Mouse (Mus musculus): ENCODE results near the gene Npvf. TPM values are rescaled to one million over a fixed set of nuclear protein-coding genes. Genes with fewer than 3 reads are reported as not detected.

Npvf gene
- polyA plus RNA-seq (2017; shearing (Covaris generic)), result not detected

GRCm38 (mm10) chr6:50654356-50654755 lies at the start of gene Npvf:
Npvf (minus strand) TSS chr6:50654439.

Other genes with a start within 250 kb of the Npvf start
- gene Osbpl3, start 198.2 kb downstream of the Npvf start, polyA plus RNA-seq (2017; shearing (Covaris generic)), result 87.7 TPM
- gene Cycs, start 87.9 kb downstream of the Npvf start, polyA plus RNA-seq (2017; shearing (Covaris generic)), result 37.3 TPM
- 0.48 TPM for gene 4921507P07Rik, start 57.8 kb downstream of the Npvf start, polyA plus RNA-seq (2017; shearing (Covaris generic))